Mouse (Mus musculus) liver (tissue): ENCODE results near the gene Baiap2l2.

Source experiments
- DNase-seq: peaks from one replicate; pipeline ENCODE4 v3.0.0-alpha.2; 2020; ENCODE audit warnings: mixed read lengths

Baiap2l2 gene

GRCm38 (mm10) chr15:79298553-79298952, 13.2 kb upstream of the Baiap2l2 start:
- no peak for DNase-seq

- DNase-seq: no peak
Observed at GRCm38 (mm10) chr15:79292779-79293178, 7.4 kb upstream of the Baiap2l2 start.

- no peak for DNase-seq
Observed at GRCm38 (mm10) chr15:79290340-79290739, 5.0 kb upstream of the Baiap2l2 start.

GRCm38 (mm10) chr15:79289441-79289840, 4.1 kb upstream of the Baiap2l2 start:
- no peak for DNase-seq

GRCm38 (mm10) chr15:79288387-79288786, 3.0 kb upstream of the Baiap2l2 start:
- no peak for DNase-seq

- no peak for DNase-seq
Observed at GRCm38 (mm10) chr15:79287091-79287490, 1.8 kb upstream of the Baiap2l2 start.

GRCm38 (mm10) chr15:79286141-79286540, 804 bp upstream of the Baiap2l2 start:
- no peak for DNase-seq

GRCm38 (mm10) chr15:79283371-79283770, 2.0 kb downstream of the Baiap2l2 start:
- DNase-seq: no peak

- no peak for DNase-seq
Observed at GRCm38 (mm10) chr15:79282434-79282833, 2.9 kb downstream of the Baiap2l2 start.

- peak; percentile 86 for DNase-seq
Observed at GRCm38 (mm10) chr15:79281389-79281788, 3.9 kb downstream of the Baiap2l2 start.

- DNase-seq: peak; percentile 40
Observed at GRCm38 (mm10) chr15:79280850-79281249, 4.5 kb downstream of the Baiap2l2 start.

GRCm38 (mm10) chr15:79280209-79280608, 5.1 kb downstream of the Baiap2l2 start:
- DNase-seq: peak; percentile 63

- no peak for DNase-seq
Observed at GRCm38 (mm10) chr15:79277728-79278127, 7.6 kb downstream of the Baiap2l2 start.

- DNase-seq: no peak
Observed at GRCm38 (mm10) chr15:79273020-79273419, 12.3 kb downstream of the Baiap2l2 start.

GRCm38 (mm10) chr15:79271124-79271746, 14.1 kb downstream of the Baiap2l2 start:
- DNase-seq: peak; percentile 53

- DNase-seq: peak; percentile 78
Observed at GRCm38 (mm10) chr15:79270317-79271123, 14.8 kb downstream of the Baiap2l2 start.

- no peak for DNase-seq
Observed at GRCm38 (mm10) chr15:79268521-79268920, 16.8 kb downstream of the Baiap2l2 start.

GRCm38 (mm10) chr15:79265384-79265783, 20.0 kb downstream of the Baiap2l2 start:
- no peak for DNase-seq

GRCm38 (mm10) chr15:79263726-79264125, 21.6 kb downstream of the Baiap2l2 start:
- no peak for DNase-seq

- no peak for DNase-seq
Observed at GRCm38 (mm10) chr15:79262786-79263309, 22.5 kb downstream of the Baiap2l2 start.

- DNase-seq: no peak
Observed at GRCm38 (mm10) chr15:79262375-79262774, 23.0 kb downstream of the Baiap2l2 start.

- no peak for DNase-seq
Observed at GRCm38 (mm10) chr15:79261757-79262156, 23.6 kb downstream of the Baiap2l2 start.

- DNase-seq: no peak
Observed at GRCm38 (mm10) chr15:79261095-79261725, 24.1 kb downstream of the Baiap2l2 start.

- DNase-seq: no peak
Observed at GRCm38 (mm10) chr15:79258521-79258920, 26.8 kb downstream of the Baiap2l2 start.
